Mouse (Mus musculus) ES-Bruce4 (cell line): ENCODE measurements at regions not wholly inside any gene's neighbourhood (a gene's known extent, or its start where the extent isn't known, plus 50 kb on each side); places are given as distances from the start of the nearest gene placed in this dataset.

ENCODE experiments used
- CTCF ChIP-seq: IDR thresholded peaks from one replicate; pipeline ENCODE4 v1.8.1; 2011; ENCODE audit warnings: low read depth, low read length
- POLR2A ChIP-seq: IDR thresholded peaks from one replicate; pipeline ENCODE4 v1.8.1; 2011; ENCODE audit warnings: low read length; ENCODE audit not compliant: insufficient read depth

DNA sequence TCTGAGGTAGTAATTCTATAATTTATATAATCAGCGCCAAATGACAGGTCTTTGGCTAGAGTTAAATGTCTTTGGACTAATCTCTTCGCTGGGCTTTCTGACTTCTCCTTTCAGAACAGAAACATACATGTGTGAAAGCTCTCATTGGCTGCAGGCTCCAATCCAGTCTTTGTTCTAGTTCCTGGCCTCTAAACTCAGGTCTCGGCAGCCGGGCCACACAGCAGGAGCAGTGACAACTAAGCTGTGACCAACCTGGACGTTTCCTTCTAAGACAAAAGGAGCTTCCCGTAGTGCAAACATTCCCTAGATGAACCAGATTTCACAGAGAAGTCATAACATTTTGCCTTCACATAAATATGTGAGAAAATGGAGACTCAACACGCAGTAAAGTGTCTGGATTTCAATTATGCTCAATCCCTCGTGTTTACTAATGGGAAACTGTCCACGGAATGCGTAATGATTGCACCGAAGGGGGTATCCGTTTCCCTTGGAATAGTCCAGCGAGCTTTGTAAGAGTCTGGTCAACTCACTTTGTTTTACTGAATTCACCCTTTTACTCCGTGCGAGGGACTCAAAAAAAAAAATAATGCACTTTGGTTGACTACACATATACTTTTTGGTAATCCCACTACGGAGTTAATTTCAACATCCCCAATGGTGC lies 216.4 kb downstream of the Mreg start:
- TF ChIP-seq CTCF (no peak), POLR2A (no peak)
